Mouse (Mus musculus) activated CD4-positive, CD25-positive, alpha-beta regulatory T cell (primary cell): ENCODE measurements around the gene Ercc5. TPM values are rescaled to one million over a fixed set of nuclear protein-coding genes. Genes with fewer than 3 reads are reported as not detected.

Experiments
- polyA plus RNA-seq, 2 experiments: library from polyadenylated mRNA; unstranded; fragments of 100-300 nt; shearing (Covaris generic); gene quantifications; one replicate each; pipeline ENCODE4 v1.2.1; 2017

The Ercc5 gene
- polyA plus RNA-seq, result 10 to 100 TPM; 20.9 to 21.0 TPM

GRCm38 (mm10) chr1:44147563-44148381, at the start of gene Ercc5:
Ercc5 (plus strand) TSS chr1:44147744.

GRCm38 (mm10) chr1:44102259-44102717, 45.3 kb upstream of the Ercc5 start, which contains the start of gene Tex30:
Tex30 (minus strand) TSS chr1:44102441.

GRCm38 (mm10) chr1:44118239-44119054, 29.1 kb upstream of the Ercc5 start, which contains the start of the genes Kdelc1 and Bivm:
Kdelc1 (minus strand) TSS chr1:44118808.
Bivm (plus strand) TSS chr1:44118957.

GRCm38 (mm10) chr1:44218876-44219275, 71.3 kb downstream of the Ercc5 start, which contains the start of gene Mettl21e:
Mettl21e (minus strand) TSS chr1:44218961.

Other genes starting within 250 kb of the Ercc5 start
- 100 to 1,000 TPM; 117 to 183 TPM for gene Tpp2, start 214.1 kb upstream of the Ercc5 start, polyA plus RNA-seq
- gene Mettl21c, start 127.7 kb upstream of the Ercc5 start, polyA plus RNA-seq, result under 1 TPM in 1 of 2 experiments, not detected in 1; 0.57 TPM
- gene Gm8251, start 85.8 kb upstream of the Ercc5 start, polyA plus RNA-seq, result under 1 TPM in 1 of 2 experiments, not detected in 1; 0.36 TPM
- gene Tex30, start 45.3 kb upstream of the Ercc5 start, polyA plus RNA-seq, result 10 to 100 TPM; 40.8 to 48.8 TPM
- gene Kdelc1, start 28.9 kb upstream of the Ercc5 start, polyA plus RNA-seq, result 10 to 100 TPM in 1 of 2 experiments, 1 to 10 TPM in 1; 8.5 to 13.4 TPM
- gene Bivm, start 28.8 kb upstream of the Ercc5 start, polyA plus RNA-seq, result 10 to 100 TPM in 1 of 2 experiments, 1 to 10 TPM in 1; 6.4 to 10.1 TPM
- not detected for gene Mettl21e, start 71.2 kb downstream of the Ercc5 start, polyA plus RNA-seq